In genomic region chr1:110215956-110216355, GRCm38 (mm10) we compare ENCODE assay signal across 26 mouse cellular contexts.
DNase-seq lines count a peak whose midpoint lies in the region; ATAC-seq and TF ChIP-seq lines count a peak whose summit lies in the region.
"Had no signal": no experiment of that assay in that cellular context is flagged by ENCODE, and none has a peak within 500 bp of the region (broad histone marks: within the 10 kb centered on the region; RNA-seq: fewer than 3 reads in every experiment).

No protein-coding gene starts in this region.

- TF ChIP-seq CTCF in MEL (IDR thresholded peaks at IDR 0.05 in 2 of 3, conservative IDR thresholded peaks at IDR 0.05 in 1 of 3; ENCODE audit: control insufficient read depth in 1 of 3, insufficient read depth in 1 of 3, low read depth in 2 of 3, low read length in 3 of 3, poor library complexity in 1 of 3, severe bottlenecking in 1 of 3) = peak in 2 of 3 experiments; percentile 25 to 26; a peak in 3 of 6 replicates

- no peaks in the 10 kb centered on the region for H3K27me3 ChIP-seq in MEL (ENCODE audit: control insufficient read depth in 1 of 2, insufficient read depth in 2 of 2, low read length in 2 of 2)
- H3K27me3 ChIP-seq: embryonic facial prominence, embryonic 13.5 days; hindbrain, embryonic 12.5 days; intestine, embryonic 15.5 days; kidney, embryonic 15.5 days had no signal

- TF ChIP-seq POLR2A in MEL (IDR thresholded peaks at IDR 0.05; ENCODE audit: control insufficient read depth in 1 of 2, insufficient read depth in 1 of 2, low read depth in 1 of 2, low read length in 2 of 2, poor library complexity in 1 of 2) = no peak

- H3K4me3 ChIP-seq in MEL (ENCODE audit: control insufficient read depth in 1 of 2, insufficient read depth in 1 of 2, low read depth in 2 of 2, low read length in 2 of 2) = peak overlapping the region in 1 of 2 experiments; percentile 31; a peak in 1 of 4 replicates
- H3K4me3 ChIP-seq: embryonic facial prominence, embryonic 13.5 days; erythroblast, embryonic 14.5 days; forebrain, embryonic 10.5 days; gastrocnemius, adult 2 months; heart, embryonic 10.5 days; hindbrain, embryonic 12.5 days; intestine, embryonic 15.5 days; kidney, embryonic 15.5 days had no signal

- H3K27ac ChIP-seq in MEL (ENCODE audit: control insufficient read depth, low read depth, low read length) = no peak overlapping the region
- H3K27ac ChIP-seq: embryonic facial prominence, embryonic 13.5 days; forebrain, embryonic 10.5 days; gastrocnemius, adult 2 months; heart, embryonic 10.5 days; hindbrain, embryonic 12.5 days; intestine, embryonic 15.5 days; kidney, embryonic 15.5 days had no signal

- DNase-seq in cerebellum, adult 9-10 months = peak; percentile 2
- no peak for DNase-seq in cerebellum, adult 11-12 months
- peak; percentile 1 for DNase-seq in layer of hippocampus, adult 9-11 months
- no peak for DNase-seq in layer of hippocampus, adult 11-12 months (ENCODE audit: low spot score)
- DNase-seq in MEL (ENCODE audit: low read depth, low spot score) = peak; percentile 56
- peak; percentile 16 to 49 for DNase-seq in cerebellum, postnatal 25 days
- no peak for DNase-seq in spleen, postnatal 4 days (ENCODE audit: low spot score in 2 of 2)
- DNase-seq: adrenal gland, postnatal 10 days; B cell, adult 2 months; gastrocnemius, adult 2 months; gastrocnemius, postnatal 36 days; heart, adult 18-20 months; heart, postnatal 10 days; heart, postnatal 4 days; kidney, adult 2 months had no signal

- no peaks in the 10 kb centered on the region for H3K79me2 ChIP-seq in MEL (ENCODE audit: control insufficient read depth, insufficient read depth, low read length, poor library complexity)

- TF ChIP-seq EP300 in MEL (IDR thresholded peaks at IDR 0.05; ENCODE audit: low read depth in 1 of 2, low read length in 2 of 2) = peak; percentile 55 to 66; a peak in 3 of 4 replicates

- no peak; the same call in 1 of the 2 replicates for TF ChIP-seq RAD21 in MEL (IDR thresholded peaks at IDR 0.05; ENCODE audit: low read depth, low read length)

- H3K36me3 ChIP-seq in MEL (ENCODE audit: control insufficient read depth in 1 of 2, insufficient read depth in 2 of 2, low read length in 2 of 2) = peaks cover 0 to 10% of the 10 kb centered on the region in 2 experiments; a peak in 2 of 4 replicates
- H3K36me3 ChIP-seq: embryonic facial prominence, embryonic 13.5 days; forebrain, embryonic 10.5 days; G1E; heart, embryonic 10.5 days; hindbrain, embryonic 12.5 days; intestine, embryonic 15.5 days; kidney, embryonic 15.5 days had no signal

- no peaks in the 10 kb centered on the region for H3K9me3 ChIP-seq in MEL (replicated peaks; ENCODE audit: insufficient read depth, low read length)
- H3K9me3 ChIP-seq: embryonic facial prominence, embryonic 13.5 days; forebrain, embryonic 10.5 days; heart, embryonic 10.5 days; hindbrain, embryonic 12.5 days; intestine, embryonic 15.5 days; kidney, embryonic 15.5 days had no signal

- ATAC-seq in erythroblast, adult 5-6 weeks (replicated peaks; ENCODE audit: low FRiP score, poor library complexity, severe bottlenecking) = no peak
- ATAC-seq: CD4-positive, CD25-positive, alpha-beta regulatory T cell, adult 4 months; forebrain, embryonic 14.5 days; intestine, embryonic 15.5 days had no signal

- H3K4me1 ChIP-seq in MEL (ENCODE audit: control insufficient read depth in 1 of 2, insufficient read depth in 2 of 2, low read length in 2 of 2) = peaks cover 0 to 10% of the 10 kb centered on the region in 2 experiments; a peak in 3 of 4 replicates
- H3K4me1 ChIP-seq: embryonic facial prominence, embryonic 13.5 days; forebrain, embryonic 10.5 days; heart, embryonic 10.5 days; hindbrain, embryonic 12.5 days; intestine, embryonic 15.5 days; kidney, embryonic 15.5 days had no signal

- no peak overlapping the region for H3K9ac ChIP-seq in MEL (ENCODE audit: control insufficient read depth, low read depth, low read length, poor library complexity, severe bottlenecking)
- H3K9ac ChIP-seq: embryonic facial prominence, embryonic 13.5 days; hindbrain, embryonic 12.5 days; intestine, embryonic 15.5 days; kidney, embryonic 15.5 days had no signal

TF ChIP-seq in MEL, 35 proteins besides CTCF, POLR2A, EP300 and RAD21:
- TF ChIP-seq BHLHE40 (IDR thresholded peaks at IDR 0.05; ENCODE audit: borderline replicate concordance, low read depth, low read length) (0 out of 2 replicates have a peak, but pooled peaks have one; percentile 17), MXI1 (IDR thresholded peaks at IDR 0.05; ENCODE audit: low read depth, low read length) (peak; percentile 31; the same call in 1 of the 2 replicates), ETS1 (IDR thresholded peaks at IDR 0.05; ENCODE audit: low read depth, low read length) (peak; percentile 86), MEF2A (IDR thresholded peaks at IDR 0.05; ENCODE audit: extremely low read depth, insufficient replicate concordance, low read depth, low read length, poor library complexity, severe bottlenecking) (0 out of 2 replicates have a peak, but pooled peaks have one; percentile 28), JUND (IDR thresholded peaks at IDR 0.05; ENCODE audit: low read depth, low read length) (peak; percentile 92), NELFE (IDR thresholded peaks at IDR 0.05; ENCODE audit: low read depth, low read length) (no peak), TCF12 (IDR thresholded peaks at IDR 0.05; ENCODE audit: low read depth, low read length) (peak; percentile 79), SMC3 (IDR thresholded peaks at IDR 0.05; ENCODE audit: low read depth, low read length) (peak; percentile 19; the same call in 1 of the 2 replicates), MAZ (IDR thresholded peaks at IDR 0.05; ENCODE audit: low read depth, low read length) (peak; percentile 53; the same call in 1 of the 2 replicates), ELF1 (IDR thresholded peaks at IDR 0.05; ENCODE audit: low read depth, low read length) (0 out of 2 replicates have a peak, but pooled peaks have one; percentile 24), ZKSCAN1 (IDR thresholded peaks at IDR 0.05; ENCODE audit: low read depth, low read length) (no peak), GATA1 (IDR thresholded peaks at IDR 0.05; ENCODE audit: low read depth, low read length) (peak; percentile 67), KAT2A (conservative IDR thresholded peaks at IDR 0.05; ENCODE audit: low read depth, low read length) (peak; percentile 13; the same call in 1 of the 2 replicates), USF2 (IDR thresholded peaks at IDR 0.05; ENCODE audit: borderline replicate concordance in 1 of 2, insufficient read depth in 1 of 2, low read depth in 1 of 2, low read length in 2 of 2) (no peak), HCFC1 (IDR thresholded peaks at IDR 0.05; ENCODE audit: low read depth, low read length) (no peak), RCOR1 (IDR thresholded peaks at IDR 0.05; ENCODE audit: low read depth, low read length) (peak; percentile 76), SIN3A (IDR thresholded peaks at IDR 0.05; ENCODE audit: low read length) (peak; percentile 28; the same call in 1 of the 2 replicates)

Comparison
In these comparisons a context has a peak if more than half of its experiments do, and no peak if none do; other contexts are left out.
1. DNase-seq: peak in cerebellum, adult 9-10 months (single experiment), layer of hippocampus, adult 9-11 months (single experiment), MEL (single experiment) and cerebellum, postnatal 25 days (2 of 2); none in cerebellum, adult 11-12 months (single experiment), layer of hippocampus, adult 11-12 months (single experiment) and spleen, postnatal 4 days (0 of 2).